Mouse (Mus musculus): ENCODE measurements around the gene Gm20896. TPM values are rescaled to one million over a fixed set of nuclear protein-coding genes. Genes with fewer than 3 reads are reported as not detected.

The Gm20896 gene
- polyA plus RNA-seq (2014; fragmentation: Illumina TruSeq; extraction: RNeasy Lipid Tissue Mini Kit (QIAGEN cat#74804); ENCODE audit: low read depth, low replicate concordance) = not detected

DNA sequence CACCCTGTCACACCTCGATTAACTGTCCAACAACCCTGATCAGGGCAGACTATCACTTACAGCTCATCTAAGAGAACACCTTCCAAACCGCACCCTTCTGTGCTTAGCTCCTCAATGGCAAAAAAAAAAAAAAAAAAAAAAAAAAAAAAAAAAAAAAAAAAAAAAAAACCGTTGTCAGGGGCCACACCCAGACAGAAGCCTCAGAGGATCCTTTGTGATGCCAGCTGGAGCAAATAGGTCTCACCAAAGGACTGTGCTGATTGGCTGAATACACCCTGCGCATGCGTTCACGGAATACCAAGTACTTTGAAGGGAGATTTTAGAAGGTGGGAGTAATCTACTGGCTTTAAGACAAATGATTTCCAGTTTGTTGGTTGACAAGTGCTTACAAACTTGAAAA lies at the start of gene Gm20896:
Gene Gm20896, minus strand, starts transcription at position 101 of the 400 bp plus-strand sequence.

